Mouse (Mus musculus) kidney, adult 2 months (tissue): ENCODE data around the gene Synj1.

Experiments
- CTCF ChIP-seq: fragments of 200-500 bp; conservative IDR thresholded peaks from 2 replicates; pipeline ENCODE4 v1.5.1; 2011; ENCODE audit warnings: low read depth, mild to moderate bottlenecking, control low read depth, low read length, moderate library complexity, mixed read lengths; ENCODE audit not compliant: insufficient read depth, insufficient read length
- POLR2A ChIP-seq: fragments of 200-500 bp; IDR thresholded peaks from one replicate; pipeline ENCODE4 v1.6.1; 2011; ENCODE audit warnings: low read depth, low read length, control low read depth

GRCm38 (mm10) chr16:90989162-90989561 lies 21.9 kb downstream of the Synj1 start:
- TF ChIP-seq POLR2A = no peak
- no peak for TF ChIP-seq CTCF
